15 mouse cellular contexts compared by ENCODE assay signal in the genomic region with DNA sequence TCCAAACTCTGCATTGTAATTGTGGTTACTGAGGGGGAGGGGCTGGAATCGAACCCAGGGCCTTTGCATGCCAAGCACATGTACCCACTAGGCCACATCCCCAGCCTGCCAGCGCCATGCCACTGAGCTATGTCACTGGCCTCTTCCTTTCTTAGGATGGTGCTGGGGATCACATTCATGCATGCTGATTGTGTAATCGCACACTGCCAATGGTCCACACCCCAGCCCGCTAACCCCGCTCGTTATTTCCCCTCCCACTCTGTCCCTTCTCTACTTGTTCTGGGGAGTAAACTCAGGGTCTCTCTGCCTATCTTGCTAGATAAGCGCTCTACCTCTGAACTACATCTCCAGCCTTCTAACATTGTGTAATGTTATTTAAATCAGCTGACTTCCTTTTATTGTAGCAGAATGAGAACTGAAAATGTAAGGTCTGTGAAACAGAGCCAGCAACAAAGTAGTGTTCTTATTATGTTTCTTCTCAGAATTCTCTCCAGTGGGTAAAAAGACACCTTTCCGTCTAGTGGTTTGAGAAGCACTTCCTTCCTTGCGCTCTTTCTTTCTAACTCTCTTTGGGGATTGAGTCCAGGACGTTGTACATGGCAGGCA. TPM values are rescaled to one million over a fixed set of nuclear protein-coding genes. Genes with fewer than 3 reads are reported as not detected.
A peak's percentile ranks its signal among the peaks of the same experiment; 100 is the strongest.
DNase-seq lines count a peak whose midpoint lies in the region; ATAC-seq lines count a peak whose summit lies in the region.
"Had no signal": no experiment of that assay in that cellular context is flagged by ENCODE, and none has a peak within 500 bp of the region (broad histone marks: within the 10 kb centered on the region; RNA-seq: fewer than 3 reads in every experiment).

No protein-coding gene starts in this region.

- peak overlapping the region; percentile 57 for H3K4me3 ChIP-seq in megakaryocyte, embryonic 14.5 days (replicated peaks)
- no peak overlapping the region for H3K4me3 ChIP-seq in hindbrain, embryonic 12.5 days
- H3K4me3 ChIP-seq: midbrain, embryonic 10.5 days had no signal

- peaks cover 30% of the 10 kb centered on the region for H3K4me1 ChIP-seq in megakaryocyte, embryonic 14.5 days
- H3K4me1 ChIP-seq in hindbrain, embryonic 12.5 days: no peaks in the 10 kb centered on the region

- peaks cover 61% of the 10 kb centered on the region for H3K36me3 ChIP-seq in megakaryocyte, embryonic 14.5 days (replicated peaks; ENCODE audit: low read length)
- H3K36me3 ChIP-seq in hindbrain, embryonic 12.5 days: peaks cover 34% of the 10 kb centered on the region

- intact Hi-C loops in gastrocnemius, postnatal 36 days (cut with DNase I): no loop called here

- WGBS in hindbrain, embryonic 12.5 days: 92% methylated on average over 10 of the region's 10 CpGs

- no peak overlapping the region for H3K9ac ChIP-seq in hindbrain, embryonic 12.5 days

- no peak for ATAC-seq in CD4-positive, CD25-positive, alpha-beta regulatory T cell, adult 4 months
- ATAC-seq in hindbrain, embryonic 12.5 days (ENCODE audit: low FRiP score): no peak
- ATAC-seq: forebrain, embryonic 16.5 days had no signal

- no peak overlapping the region for H3K4me2 ChIP-seq in hindbrain, embryonic 12.5 days (replicated peaks)

- no peaks in the 10 kb centered on the region for H3K27me3 ChIP-seq in megakaryocyte, embryonic 14.5 days (replicated peaks)
- no peaks in the 10 kb centered on the region for H3K27me3 ChIP-seq in hindbrain, embryonic 12.5 days

- peak; percentile 23 for DNase-seq in CD4-positive, CD25-positive, alpha-beta regulatory T cell, adult 2 months (ENCODE audit: low read depth, low spot score)
- DNase-seq in c-Kit-positive CD71-negative TER-119-negative erythroid progenitor cells, embryonic 14.5 days (ENCODE audit: low read depth): peak; percentile 24
- peak; percentile 79 for DNase-seq in liver
- no peak for DNase-seq in right cerebral cortex, adult 2 months (ENCODE audit: low spot score in 2 of 2)
- no peak for DNase-seq in gastrocnemius, postnatal 36 days
- DNase-seq: adrenal gland, adult 2 months; cerebellum, adult 11 months; kidney, postnatal 36 days; lung, adult 2 months; thymus, postnatal 14 days had no signal

- H3K27ac ChIP-seq in hindbrain, embryonic 12.5 days: no peak overlapping the region
- H3K27ac ChIP-seq: midbrain, embryonic 10.5 days had no signal

- H3K9me3 ChIP-seq in megakaryocyte, embryonic 14.5 days: peaks cover 4% of the 10 kb centered on the region
- H3K9me3 ChIP-seq in hindbrain, embryonic 12.5 days (replicated peaks): no peaks in the 10 kb centered on the region
- H3K9me3 ChIP-seq: midbrain, embryonic 10.5 days had no signal

RNA-seq across cellular contexts. Expression of a gene that starts 1.7 kb away (rescaled TPM):
- polyA plus RNA-seq in CD4-positive, CD25-positive, alpha-beta regulatory T cell, adult 4 months (2017; shearing (Covaris generic)): 1 to 10 TPM; 2.0 to 3.0 TPM
- polyA plus RNA-seq in megakaryocyte, embryonic 14.5 days (2012; ENCODE audit: insufficient read depth, low replicate concordance): 1.0 and 1.5 TPM in 2 replicates
- polyA plus RNA-seq in hindbrain, embryonic 12.5 days (2016; fragmentation: Nextera tagmentation; extraction: Ambion mirVana): 11.9 and 13.4 TPM in 2 replicates
- total RNA-seq in gastrocnemius, postnatal 36 days (2021): under 1 TPM; 0.39 to 0.43 TPM

RNA-seq across cellular contexts. Expression of a gene that starts 24.6 kb away (rescaled TPM):
- polyA plus RNA-seq in CD4-positive, CD25-positive, alpha-beta regulatory T cell, adult 4 months (2017; shearing (Covaris generic)): 1 to 10 TPM; 2.9 to 3.4 TPM
- 4.6 and 4.9 TPM in 2 replicates for polyA plus RNA-seq in megakaryocyte, embryonic 14.5 days (2012; ENCODE audit: insufficient read depth, low replicate concordance)
- 12.6 and 14.1 TPM in 2 replicates for polyA plus RNA-seq in hindbrain, embryonic 12.5 days (2016; fragmentation: Nextera tagmentation; extraction: Ambion mirVana)
- total RNA-seq in gastrocnemius, postnatal 36 days (2021): 10 to 100 TPM; 15.0 to 15.4 TPM

RNA-seq across cellular contexts. Expression of a gene that starts 34.9 kb away (rescaled TPM):
- polyA plus RNA-seq in CD4-positive, CD25-positive, alpha-beta regulatory T cell, adult 4 months (2017; shearing (Covaris generic)): 10 to 100 TPM; 41.0 to 52.8 TPM
- polyA plus RNA-seq in megakaryocyte, embryonic 14.5 days (2012; ENCODE audit: insufficient read depth, low replicate concordance): 0.43 TPM in 1 of 2 replicates, not detected in the other
- polyA plus RNA-seq in hindbrain, embryonic 12.5 days (2016; fragmentation: Nextera tagmentation; extraction: Ambion mirVana): 36.7 and 40.0 TPM in 2 replicates
- total RNA-seq in gastrocnemius, postnatal 36 days (2021): 1 to 10 TPM; 4.3 to 7.5 TPM

RNA-seq across cellular contexts. Expression of a gene that starts 36.3 kb away (rescaled TPM):
- 1 to 10 TPM; 6.9 to 7.2 TPM for polyA plus RNA-seq in CD4-positive, CD25-positive, alpha-beta regulatory T cell, adult 4 months (2017; shearing (Covaris generic))
- 0.01 TPM in 1 of 2 replicates, not detected in the other for polyA plus RNA-seq in megakaryocyte, embryonic 14.5 days (2012; ENCODE audit: insufficient read depth, low replicate concordance)
- polyA plus RNA-seq in hindbrain, embryonic 12.5 days (2016; fragmentation: Nextera tagmentation; extraction: Ambion mirVana): 34.5 and 39.3 TPM in 2 replicates
- 1 to 10 TPM; 2.2 to 4.2 TPM for total RNA-seq in gastrocnemius, postnatal 36 days (2021)

Comparison
In these comparisons a context has a peak if more than half of its experiments do, and no peak if none do; other contexts are left out.
1. DNase-seq: peak in CD4-positive, CD25-positive, alpha-beta regulatory T cell, adult 2 months (single experiment), c-Kit-positive CD71-negative TER-119-negative erythroid progenitor cells, embryonic 14.5 days (single experiment) and liver (single experiment); none in right cerebral cortex, adult 2 months (0 of 2) and gastrocnemius, postnatal 36 days (0 of 2).
2. RNA of a gene that starts 34.9 kb away (polyA plus RNA-seq): 41.0 to 52.8 TPM in CD4-positive, CD25-positive, alpha-beta regulatory T cell, adult 4 months and 36.7 to 40.0 TPM in hindbrain, embryonic 12.5 days; 0.43 TPM in megakaryocyte, embryonic 14.5 days; every median in the first group is over 10 times any median in the second.